In genomic region chr7:45073949-45074348, GRCm38 (mm10) we compare ENCODE assay signal across 19 mouse cellular contexts. TPM values are rescaled to one million over a fixed set of nuclear protein-coding genes. Genes with fewer than 3 reads are reported as not detected.
DNase-seq lines count a peak whose midpoint lies in the region; ATAC-seq lines count a peak whose summit lies in the region.
"Had no signal": no experiment of that assay in that cellular context is flagged by ENCODE, and none has a peak within 500 bp of the region (broad histone marks: within the 10 kb centered on the region; RNA-seq: fewer than 3 reads in every experiment).

No protein-coding gene starts in this region.

- H3K4me2 ChIP-seq in embryonic facial prominence, embryonic 13.5 days = no peak overlapping the region
- no peak overlapping the region for H3K4me2 ChIP-seq in liver, embryonic 12.5 days
- no peak overlapping the region for H3K4me2 ChIP-seq in liver, embryonic 11.5 days
- no peak overlapping the region for H3K4me2 ChIP-seq in midbrain, embryonic 13.5 days (replicated peaks)
- no peak overlapping the region for H3K4me2 ChIP-seq in midbrain, embryonic 16.5 days (ENCODE audit: low read length)
- H3K4me2 ChIP-seq: heart, embryonic 11.5 days; hindbrain, embryonic 12.5 days; hindbrain, embryonic 15.5 days had no signal

- H3K9me3 ChIP-seq in embryonic facial prominence, embryonic 13.5 days = no peaks in the 10 kb centered on the region
- no peaks in the 10 kb centered on the region for H3K9me3 ChIP-seq in embryonic facial prominence, embryonic 10.5 days
- no peaks in the 10 kb centered on the region for H3K9me3 ChIP-seq in liver, embryonic 12.5 days (replicated peaks)
- H3K9me3 ChIP-seq in liver, embryonic 11.5 days (ENCODE audit: control insufficient read depth, low read length) = no peaks in the 10 kb centered on the region
- H3K9me3 ChIP-seq in midbrain, embryonic 13.5 days = no peaks in the 10 kb centered on the region
- no peaks in the 10 kb centered on the region for H3K9me3 ChIP-seq in midbrain, embryonic 16.5 days (replicated peaks; ENCODE audit: control insufficient read depth, low read length, poor library complexity, severe bottlenecking)
- H3K9me3 ChIP-seq: forebrain, embryonic 10.5 days; G1E; hindbrain, embryonic 12.5 days; hindbrain, embryonic 15.5 days had no signal

- H3K36me3 ChIP-seq in embryonic facial prominence, embryonic 13.5 days = peaks cover 49% of the 10 kb centered on the region
- peaks cover 50% of the 10 kb centered on the region for H3K36me3 ChIP-seq in embryonic facial prominence, embryonic 10.5 days (replicated peaks)
- H3K36me3 ChIP-seq in liver, embryonic 12.5 days = peaks cover 51% of the 10 kb centered on the region
- H3K36me3 ChIP-seq in liver, embryonic 11.5 days (ENCODE audit: control insufficient read depth, insufficient read depth, low read length) = peaks cover 25% of the 10 kb centered on the region
- peaks cover 43% of the 10 kb centered on the region for H3K36me3 ChIP-seq in midbrain, embryonic 13.5 days
- H3K36me3 ChIP-seq in midbrain, embryonic 16.5 days (ENCODE audit: control insufficient read depth, insufficient read depth, low read length) = peaks cover 14% of the 10 kb centered on the region

- H3K4me1 ChIP-seq in embryonic facial prominence, embryonic 13.5 days = no peaks in the 10 kb centered on the region
- no peaks in the 10 kb centered on the region for H3K4me1 ChIP-seq in embryonic facial prominence, embryonic 10.5 days
- peaks cover 36% of the 10 kb centered on the region for H3K4me1 ChIP-seq in liver, embryonic 12.5 days
- H3K4me1 ChIP-seq in liver, embryonic 11.5 days (replicated peaks; ENCODE audit: control insufficient read depth, insufficient read depth, low read length) = peaks cover 12% of the 10 kb centered on the region; the same call in 1 of the 2 replicates
- H3K4me1 ChIP-seq in midbrain, embryonic 13.5 days (replicated peaks) = no peaks in the 10 kb centered on the region
- no peaks in the 10 kb centered on the region for H3K4me1 ChIP-seq in midbrain, embryonic 16.5 days (ENCODE audit: control insufficient read depth, insufficient read depth, low read length)
- H3K4me1 ChIP-seq: forebrain, embryonic 10.5 days; hindbrain, embryonic 12.5 days; hindbrain, embryonic 15.5 days had no signal

- DNase-seq in embryonic facial prominence, embryonic 10.5 days (ENCODE audit: low spot score) = no peak
- DNase-seq in liver, embryonic 11.5 days (ENCODE audit: low spot score) = no peak
- DNase-seq: adrenal gland, postnatal 14 days; cerebellum, adult 11 months; cerebellum, adult 2 months; cerebellum, adult 9-11 months; cerebellum, postnatal 25 days; gastrocnemius, postnatal 14 days had no signal

- peak overlapping the region; percentile 23; the same call in 1 of the 2 replicates for H3K9ac ChIP-seq in embryonic facial prominence, embryonic 13.5 days
- H3K9ac ChIP-seq in liver, embryonic 12.5 days = peak overlapping the region; percentile 19; the same call in 1 of the 2 replicates
- H3K9ac ChIP-seq in liver, embryonic 11.5 days (ENCODE audit: low read depth, low read length) = no peak overlapping the region
- H3K9ac ChIP-seq in midbrain, embryonic 13.5 days (replicated peaks) = peak overlapping the region; percentile 28; the same call in 1 of the 2 replicates
- no peak overlapping the region for H3K9ac ChIP-seq in midbrain, embryonic 16.5 days (ENCODE audit: low read depth, low read length)
- H3K9ac ChIP-seq: hindbrain, embryonic 15.5 days had no signal

- no peak overlapping the region for H3K4me3 ChIP-seq in embryonic facial prominence, embryonic 13.5 days
- no peak overlapping the region for H3K4me3 ChIP-seq in embryonic facial prominence, embryonic 10.5 days
- H3K4me3 ChIP-seq in liver, embryonic 12.5 days = no peak overlapping the region
- no peak overlapping the region for H3K4me3 ChIP-seq in liver, embryonic 11.5 days (ENCODE audit: low read depth, low read length)
- no peak overlapping the region for H3K4me3 ChIP-seq in midbrain, embryonic 13.5 days (replicated peaks)
- no peak overlapping the region for H3K4me3 ChIP-seq in midbrain, embryonic 16.5 days (ENCODE audit: low read depth, low read length)
- H3K4me3 ChIP-seq: forebrain, embryonic 10.5 days; hindbrain, embryonic 12.5 days; hindbrain, embryonic 15.5 days had no signal

- no peaks in the 10 kb centered on the region for H3K27me3 ChIP-seq in embryonic facial prominence, embryonic 13.5 days
- no peaks in the 10 kb centered on the region for H3K27me3 ChIP-seq in embryonic facial prominence, embryonic 10.5 days (replicated peaks; ENCODE audit: low read depth, poor library complexity, severe bottlenecking)
- H3K27me3 ChIP-seq in liver, embryonic 12.5 days (replicated peaks) = no peaks in the 10 kb centered on the region
- no peaks in the 10 kb centered on the region for H3K27me3 ChIP-seq in liver, embryonic 11.5 days (replicated peaks; ENCODE audit: control insufficient read depth, insufficient read depth, low read length)
- no peaks in the 10 kb centered on the region for H3K27me3 ChIP-seq in midbrain, embryonic 13.5 days
- H3K27me3 ChIP-seq in midbrain, embryonic 16.5 days (ENCODE audit: control insufficient read depth, insufficient read depth, low read depth, low read length) = no peaks in the 10 kb centered on the region
- H3K27me3 ChIP-seq: hindbrain, embryonic 12.5 days; hindbrain, embryonic 15.5 days; Patski had no signal

- 85% methylated on average over 12 of the region's 12 CpGs for WGBS in embryonic facial prominence, embryonic 13.5 days
- 88% methylated on average over 12 of the region's 12 CpGs for WGBS in embryonic facial prominence, embryonic 10.5 days
- 81% methylated on average over 12 of the region's 12 CpGs for WGBS in liver, embryonic 12.5 days (ENCODE audit: insufficient replicate concordance)
- 84% methylated on average over 12 of the region's 12 CpGs for WGBS in liver, embryonic 11.5 days
- WGBS in midbrain, embryonic 13.5 days = 93% methylated on average over 12 of the region's 12 CpGs
- 91% methylated on average over 12 of the region's 12 CpGs for WGBS in midbrain, embryonic 16.5 days

- no peak for ATAC-seq in embryonic facial prominence, embryonic 13.5 days (ENCODE audit: insufficient number of reproducible peaks, insufficient read depth, low FRiP score, low TSS enrichment, low read depth)
- no peak for ATAC-seq in liver, embryonic 12.5 days
- no peak for ATAC-seq in liver, embryonic 11.5 days (replicated peaks; ENCODE audit: low FRiP score)
- ATAC-seq in midbrain, embryonic 13.5 days = no peak
- ATAC-seq in midbrain, embryonic 16.5 days = no peak
- ATAC-seq: forebrain, embryonic 14.5 days; Patski had no signal

- H3K27ac ChIP-seq in embryonic facial prominence, embryonic 13.5 days = no peak overlapping the region
- no peak overlapping the region for H3K27ac ChIP-seq in embryonic facial prominence, embryonic 10.5 days (replicated peaks)
- no peak overlapping the region for H3K27ac ChIP-seq in liver, embryonic 12.5 days
- H3K27ac ChIP-seq in liver, embryonic 11.5 days (ENCODE audit: low read depth, low read length) = no peak overlapping the region
- no peak overlapping the region for H3K27ac ChIP-seq in midbrain, embryonic 13.5 days
- no peak overlapping the region for H3K27ac ChIP-seq in midbrain, embryonic 16.5 days (ENCODE audit: low read length)
- H3K27ac ChIP-seq: forebrain, embryonic 10.5 days; hindbrain, embryonic 12.5 days; hindbrain, embryonic 15.5 days had no signal

RNA-seq across cellular contexts. Expression of gene Prrg2, which starts 11.5 kb away (rescaled TPM):
- 23.0 and 26.0 TPM in 2 replicates for polyA plus RNA-seq in embryonic facial prominence, embryonic 13.5 days (2015; fragmentation: Nextera tagmentation; extraction: Ambion mirVana)
- polyA plus RNA-seq in embryonic facial prominence, embryonic 10.5 days (2016; fragmentation: Nextera tagmentation; extraction: Ambion mirVana) = 23.3 and 24.4 TPM in 2 replicates
- polyA plus RNA-seq in liver, embryonic 12.5 days (2016; fragmentation: Nextera tagmentation; extraction: Ambion mirVana) = 8.5 and 8.6 TPM in 2 replicates
- polyA plus RNA-seq in liver, embryonic 11.5 days (2014; fragmentation: Nextera tagmentation; extraction: Ambion mirVana) = 12.0 and 12.4 TPM in 2 replicates
- polyA plus RNA-seq in midbrain, embryonic 13.5 days (2015; fragmentation: Nextera tagmentation; extraction: Ambion mirVana) = 13.2 and 14.5 TPM in 2 replicates
- 12.5 and 13.6 TPM in 2 replicates for polyA plus RNA-seq in midbrain, embryonic 16.5 days (2015; fragmentation: Nextera tagmentation; extraction: Ambion mirVana)

RNA-seq across cellular contexts. Expression of gene Nosip, which starts 11.7 kb away (rescaled TPM):
- polyA plus RNA-seq in embryonic facial prominence, embryonic 13.5 days (2015; fragmentation: Nextera tagmentation; extraction: Ambion mirVana) = 64.7 and 66.6 TPM in 2 replicates
- polyA plus RNA-seq in embryonic facial prominence, embryonic 10.5 days (2016; fragmentation: Nextera tagmentation; extraction: Ambion mirVana) = 70.8 and 74.7 TPM in 2 replicates
- 31.6 and 38.7 TPM in 2 replicates for polyA plus RNA-seq in liver, embryonic 12.5 days (2016; fragmentation: Nextera tagmentation; extraction: Ambion mirVana)
- polyA plus RNA-seq in liver, embryonic 11.5 days (2014; fragmentation: Nextera tagmentation; extraction: Ambion mirVana) = 60.9 and 63.0 TPM in 2 replicates
- 56.5 and 61.8 TPM in 2 replicates for polyA plus RNA-seq in midbrain, embryonic 13.5 days (2015; fragmentation: Nextera tagmentation; extraction: Ambion mirVana)
- 64.1 and 67.7 TPM in 2 replicates for polyA plus RNA-seq in midbrain, embryonic 16.5 days (2015; fragmentation: Nextera tagmentation; extraction: Ambion mirVana)

RNA-seq across cellular contexts. Expression of gene Rcn3, which starts 18.1 kb away (rescaled TPM):
- 375 and 376 TPM in 2 replicates for polyA plus RNA-seq in embryonic facial prominence, embryonic 13.5 days (2015; fragmentation: Nextera tagmentation; extraction: Ambion mirVana)
- polyA plus RNA-seq in embryonic facial prominence, embryonic 10.5 days (2016; fragmentation: Nextera tagmentation; extraction: Ambion mirVana) = 144 and 156 TPM in 2 replicates
- 69.1 and 70.9 TPM in 2 replicates for polyA plus RNA-seq in liver, embryonic 12.5 days (2016; fragmentation: Nextera tagmentation; extraction: Ambion mirVana)
- polyA plus RNA-seq in liver, embryonic 11.5 days (2014; fragmentation: Nextera tagmentation; extraction: Ambion mirVana) = 146 and 163 TPM in 2 replicates
- 57.7 and 69.8 TPM in 2 replicates for polyA plus RNA-seq in midbrain, embryonic 13.5 days (2015; fragmentation: Nextera tagmentation; extraction: Ambion mirVana)
- 43.5 and 47.8 TPM in 2 replicates for polyA plus RNA-seq in midbrain, embryonic 16.5 days (2015; fragmentation: Nextera tagmentation; extraction: Ambion mirVana)

RNA-seq across cellular contexts. Expression of gene Prr12, which starts 21.3 kb away (rescaled TPM):
- 15.2 and 15.7 TPM in 2 replicates for polyA plus RNA-seq in embryonic facial prominence, embryonic 13.5 days (2015; fragmentation: Nextera tagmentation; extraction: Ambion mirVana)
- polyA plus RNA-seq in embryonic facial prominence, embryonic 10.5 days (2016; fragmentation: Nextera tagmentation; extraction: Ambion mirVana) = 13.4 and 14.9 TPM in 2 replicates
- 3.0 and 4.1 TPM in 2 replicates for polyA plus RNA-seq in liver, embryonic 12.5 days (2016; fragmentation: Nextera tagmentation; extraction: Ambion mirVana)
- 7.3 and 8.7 TPM in 2 replicates for polyA plus RNA-seq in liver, embryonic 11.5 days (2014; fragmentation: Nextera tagmentation; extraction: Ambion mirVana)
- polyA plus RNA-seq in midbrain, embryonic 13.5 days (2015; fragmentation: Nextera tagmentation; extraction: Ambion mirVana) = 14.0 and 17.0 TPM in 2 replicates
- 13.6 and 13.9 TPM in 2 replicates for polyA plus RNA-seq in midbrain, embryonic 16.5 days (2015; fragmentation: Nextera tagmentation; extraction: Ambion mirVana)

RNA-seq across cellular contexts. Expression of gene Fcgrt, which starts 29.7 kb away (rescaled TPM):
- 61.6 and 65.1 TPM in 2 replicates for polyA plus RNA-seq in embryonic facial prominence, embryonic 13.5 days (2015; fragmentation: Nextera tagmentation; extraction: Ambion mirVana)
- polyA plus RNA-seq in embryonic facial prominence, embryonic 10.5 days (2016; fragmentation: Nextera tagmentation; extraction: Ambion mirVana) = 6.0 and 7.0 TPM in 2 replicates
- 26.6 and 26.9 TPM in 2 replicates for polyA plus RNA-seq in liver, embryonic 12.5 days (2016; fragmentation: Nextera tagmentation; extraction: Ambion mirVana)
- polyA plus RNA-seq in liver, embryonic 11.5 days (2014; fragmentation: Nextera tagmentation; extraction: Ambion mirVana) = 33.2 and 33.8 TPM in 2 replicates
- polyA plus RNA-seq in midbrain, embryonic 13.5 days (2015; fragmentation: Nextera tagmentation; extraction: Ambion mirVana) = 17.6 and 18.4 TPM in 2 replicates
- polyA plus RNA-seq in midbrain, embryonic 16.5 days (2015; fragmentation: Nextera tagmentation; extraction: Ambion mirVana) = 22.7 and 27.9 TPM in 2 replicates
- polyA plus RNA-seq: G1E had no signal

Comparison
In these comparisons a context has a peak if more than half of its experiments do, and no peak if none do; other contexts are left out.
1. H3K9ac ChIP-seq: peak in embryonic facial prominence, embryonic 13.5 days (single experiment), liver, embryonic 12.5 days (single experiment) and midbrain, embryonic 13.5 days (single experiment); none in liver, embryonic 11.5 days (single experiment) and midbrain, embryonic 16.5 days (single experiment).